Mouse (Mus musculus) limb, embryonic 14.5 days (tissue): ENCODE measurements around the gene Plcb3. TPM values are rescaled to one million over a fixed set of nuclear protein-coding genes. Genes with fewer than 3 reads are reported as not detected.

Experiments used
- ATAC-seq: fragments of 200-750 bp; cut with Nextera tagmentation; 2 replicates; pipeline ENCODE4 v1.8.0; 2017; ENCODE audit warnings: low read depth, moderate number of reproducible peaks, moderate TSS enrichment; ENCODE audit not compliant: low FRiP score
- DNase-seq: peaks from one replicate; pipeline ENCODE4 v3.0.0-alpha.2; 2015; ENCODE audit warnings: low spot score
- H3K27ac ChIP-seq: fragments of 300-500 bp; sonication (generic); replicated peaks from 2 replicates; pipeline ENCODE4 v1.5.1; 2014; ENCODE audit warnings: low read depth, mild to moderate bottlenecking, low read length, moderate library complexity, mixed read lengths
- H3K27me3 ChIP-seq: fragments of 300-500 bp; sonication (generic); 2 replicates; pipeline ENCODE4 v1.6.1; 2014; ENCODE audit warnings: low read length, mixed read lengths; ENCODE audit not compliant: control insufficient read depth, insufficient read depth
- H3K36me3 ChIP-seq: fragments of 300-500 bp; sonication (generic); 2 replicates; pipeline ENCODE4 v1.6.1; 2014; ENCODE audit warnings: mild to moderate bottlenecking, low read length, moderate library complexity, mixed read lengths; ENCODE audit not compliant: control insufficient read depth, insufficient read depth
- H3K4me1 ChIP-seq: fragments of 300-500 bp; sonication (generic); 2 replicates; pipeline ENCODE4 v1.6.1; 2014; ENCODE audit warnings: antibody characterized with exemption, low read length, mixed read lengths; ENCODE audit not compliant: control insufficient read depth, insufficient read depth
- H3K4me2 ChIP-seq: fragments of 300-500 bp; sonication (generic); replicated peaks from 2 replicates; pipeline ENCODE4 v1.6.1; 2014; ENCODE audit warnings: low read depth, mild to moderate bottlenecking, low read length, moderate library complexity; ENCODE audit not compliant: severe bottlenecking
- H3K4me3 ChIP-seq: fragments of 300-500 bp; sonication (generic); replicated peaks from 2 replicates; pipeline ENCODE4 v1.5.1; 2014; ENCODE audit warnings: low read length
- H3K9ac ChIP-seq: fragments of 300-500 bp; sonication (generic); 2 replicates; pipeline ENCODE4 v1.6.1; 2014; ENCODE audit warnings: mild to moderate bottlenecking, low read depth, low read length, moderate library complexity; ENCODE audit not compliant: severe bottlenecking
- H3K9me3 ChIP-seq: fragments of 300-500 bp; sonication (generic); 2 replicates; pipeline ENCODE4 v1.6.1; 2016; ENCODE audit warnings: low read length; ENCODE audit not compliant: control insufficient read depth
- POLR2A ChIP-seq: fragments of 200-500 bp; IDR thresholded peaks from 2 replicates; pipeline ENCODE4 v1.8.0; 2012; ENCODE audit warnings: inconsistent platforms, mild to moderate bottlenecking, moderate library complexity, borderline replicate concordance; ENCODE audit not compliant: insufficient read depth, insufficient read length; ENCODE audit errors: extremely low read depth
- WGBS: fragments of 180-500 bp; shearing (Covaris S2); extraction: QIAGEN DNeasy Blood & Tissue Kit; methylation state at CpG from one replicate; pipeline ENCODE4 v1.1.7; 2014; 5-methylcytosine and 5-hydroxymethylcytosine counted together
- polyA plus RNA-seq, 2 experiments: library from polyadenylated mRNA; depleted of rRNA in 1 of 2; stranded (reverse) in 1 of 2; unstranded in 1 of 2; fragments of >200 nt; fragmentation: Nextera tagmentation in 1 of 2; extraction: Ambion mirVana in 1 of 2; gene quantifications; 2 replicates each; pipeline versions ENCODE4 v1.2.1 to v1.2.3; 2012 to 2014

Plcb3 gene
- polyA plus RNA-seq, 2 experiments: 36.6 to 80.6 TPM

- Histone ChIP-seq H3K9ac (no peak overlapping the region), H3K27ac (no peak overlapping the region), H3K27me3 (no peaks in the 10 kb centered on the region), H3K4me2 (no peak overlapping the region), H3K4me3 (no peak overlapping the region), H3K36me3 (peaks cover 69% of the 10 kb centered on the region), H3K9me3 (no peaks in the 10 kb centered on the region), H3K4me1 (peaks cover 10% of the 10 kb centered on the region)
- no peak for DNase-seq
- no peak for TF ChIP-seq POLR2A
- WGBS: 74% methylated on average over 10 of the region's 10 CpGs
- ATAC-seq: no peak
Measured at GRCm38 (mm10) chr19:6956461-6956860, 19.8 kb downstream of the Plcb3 start.

DNA sequence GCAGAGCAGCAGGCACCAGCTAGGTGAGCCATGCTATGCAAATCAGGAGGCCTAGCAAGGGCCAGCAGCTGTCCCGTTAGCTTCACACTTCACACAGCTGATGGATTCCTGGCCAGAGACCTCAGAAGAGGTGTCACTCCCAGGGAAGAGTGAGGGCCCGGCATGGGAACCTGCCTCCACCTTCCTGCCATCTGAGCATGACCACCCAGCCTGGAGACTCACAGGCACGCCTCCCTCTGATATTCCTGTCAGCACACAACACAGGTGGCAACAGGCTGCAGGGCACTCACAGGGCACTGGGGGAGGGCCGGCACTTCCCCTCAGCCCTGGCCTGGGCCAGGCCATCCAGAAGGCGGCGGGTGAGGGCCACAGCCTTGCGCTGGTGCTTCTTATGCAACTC is 20.8 kb downstream of the Plcb3 start:
- H3K27me3 ChIP-seq: no peaks in the 10 kb centered on the region
- no peak overlapping the region for H3K4me2 ChIP-seq
- no peak for ATAC-seq
- no peak for DNase-seq
- no peak overlapping the region for H3K4me3 ChIP-seq
- TF ChIP-seq POLR2A: no peak
- H3K9ac ChIP-seq: no peak overlapping the region
- 74% methylated on average over 7 of the region's 7 CpGs for WGBS
- no peaks in the 10 kb centered on the region for H3K9me3 ChIP-seq
- no peak overlapping the region for H3K27ac ChIP-seq
- peaks cover 65% of the 10 kb centered on the region for H3K36me3 ChIP-seq
- peaks cover 10% of the 10 kb centered on the region for H3K4me1 ChIP-seq

DNA sequence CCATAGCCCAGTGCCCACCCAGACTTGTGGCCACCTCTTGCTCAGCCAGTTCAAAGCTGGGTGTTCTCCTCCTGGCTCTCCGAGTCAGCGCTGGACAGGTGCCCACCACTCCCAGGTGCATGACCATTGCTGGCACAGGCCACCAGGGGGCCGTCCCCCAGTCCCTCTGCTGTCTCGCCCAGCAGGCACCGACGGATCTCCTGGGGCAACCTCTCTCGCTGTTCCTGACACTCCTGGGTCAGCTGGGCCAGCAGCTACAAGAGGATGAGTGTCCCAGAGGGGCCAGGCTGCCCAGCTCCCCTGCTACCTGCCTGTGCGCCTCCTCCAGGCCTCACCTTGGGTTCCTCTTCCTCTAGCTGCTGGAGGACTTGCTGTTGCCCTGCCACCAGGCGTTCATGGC is 22.2 kb downstream of the Plcb3 start:
- ATAC-seq: no peak

DNA sequence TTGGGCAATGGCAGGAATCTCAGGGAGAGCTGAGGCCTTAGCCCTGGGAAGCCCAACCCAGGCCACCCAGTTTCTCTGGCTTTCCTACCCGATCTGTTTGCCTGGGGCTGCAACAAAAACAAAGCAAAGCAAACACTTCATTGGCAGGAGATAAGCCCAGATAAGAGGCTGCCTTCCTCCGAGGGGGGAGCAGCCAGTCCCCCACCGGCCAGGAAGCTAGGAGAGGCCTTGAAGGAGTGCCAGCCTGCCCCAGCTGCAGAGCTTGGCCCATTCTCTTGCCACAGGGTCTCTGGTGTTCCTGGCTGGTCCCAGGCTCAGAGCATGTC is 23.6 kb downstream of the Plcb3 start:
- H3K4me3 ChIP-seq: peak overlapping the region; percentile 62
- H3K4me1 ChIP-seq: peaks cover 18% of the 10 kb centered on the region
- H3K9me3 ChIP-seq: no peaks in the 10 kb centered on the region
- DNase-seq (no peak), ATAC-seq (no peak)
- no peaks in the 10 kb centered on the region for H3K27me3 ChIP-seq
- no peak for TF ChIP-seq POLR2A
- WGBS: 9% methylated on average over 3 of the region's 3 CpGs
- peak overlapping the region; percentile 70 for H3K9ac ChIP-seq
- H3K27ac ChIP-seq: no peak overlapping the region
- peak overlapping the region; percentile 98 for H3K4me2 ChIP-seq
- peaks cover 43% of the 10 kb centered on the region for H3K36me3 ChIP-seq

More for the DNA sequence above, 22.2 kb downstream of the Plcb3 start:
- Histone ChIP-seq H3K4me2 (no peak overlapping the region), H3K27me3 (no peaks in the 10 kb centered on the region), H3K4me3 (no peak overlapping the region), H3K9me3 (no peaks in the 10 kb centered on the region), H3K4me1 (peaks cover 18% of the 10 kb centered on the region), H3K9ac (no peak overlapping the region), H3K27ac (no peak overlapping the region), H3K36me3 (peaks cover 51% of the 10 kb centered on the region)
- 48% methylated on average over 9 of the region's 9 CpGs for WGBS
- no peak for TF ChIP-seq POLR2A
- DNase-seq: no peak

DNA sequence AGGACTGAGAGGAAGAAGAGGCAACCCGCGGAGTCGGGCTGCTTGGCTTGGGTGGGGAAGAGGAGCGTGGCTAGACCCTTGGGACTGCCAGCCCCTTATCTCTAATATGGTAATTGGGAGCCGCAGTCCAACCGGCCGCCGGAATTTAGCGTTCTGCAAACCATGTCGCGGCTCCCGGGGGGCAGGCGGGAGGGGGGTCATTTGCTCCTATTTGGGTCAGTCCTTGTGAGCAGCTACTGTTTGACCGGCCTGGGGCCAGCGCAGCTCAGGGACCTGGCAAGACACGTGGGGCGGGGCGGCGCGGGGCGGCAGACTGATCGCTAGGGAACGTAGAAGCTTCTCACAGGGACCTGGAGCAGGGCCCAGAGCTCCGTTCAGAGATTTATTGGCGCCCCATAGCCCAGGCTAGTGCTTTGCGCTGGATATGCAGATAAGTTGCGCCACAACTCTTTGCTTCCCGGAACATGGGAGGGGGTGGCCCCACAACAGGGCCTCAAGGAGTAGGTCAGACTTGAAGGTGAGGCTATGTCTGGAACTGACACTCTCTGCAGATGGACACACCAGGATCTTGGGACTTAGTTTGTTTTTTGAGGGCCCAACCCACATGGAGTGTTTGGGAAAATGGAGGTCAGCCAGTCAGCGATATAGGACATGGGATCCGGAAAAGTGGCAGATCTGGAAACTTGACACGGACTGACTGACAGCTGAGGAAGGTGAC is 24.1 kb downstream of the Plcb3 start:
- WGBS: 2% methylated on average over 31 of the region's 31 CpGs
- Histone ChIP-seq H3K4me2 (peak overlapping the region; percentile 98), H3K27me3 (no peaks in the 10 kb centered on the region), H3K9ac (peak overlapping the region; percentile 70), H3K36me3 (peaks cover 38% of the 10 kb centered on the region), H3K4me3 (peak overlapping the region; percentile 62), H3K4me1 (peaks cover 18% of the 10 kb centered on the region), H3K27ac (peak overlapping the region; percentile 92), H3K9me3 (no peaks in the 10 kb centered on the region)
- DNase-seq (peak; percentile 30), ATAC-seq (0 out of 2 replicates have a peak, but pooled peaks have one; percentile 4)
- no peak for TF ChIP-seq POLR2A
